Mouse (Mus musculus): ENCODE measurements at regions not wholly inside any gene's neighbourhood (a gene's known extent, or its start where the extent isn't known, plus 50 kb on each side); places are given as distances from the start of the nearest gene placed in this dataset.

- H3K4me3 ChIP-seq (ENCODE audit: low read depth, low read length): no peak overlapping the region
- H3K36me3 ChIP-seq (replicated peaks; ENCODE audit: control insufficient read depth, insufficient read depth, low read depth, low read length): no peaks in the 10 kb centered on the region
- H3K27ac ChIP-seq (replicated peaks; ENCODE audit: low read depth, low read length): no peak overlapping the region
- H3K4me1 ChIP-seq (ENCODE audit: control insufficient read depth, insufficient read depth, low read length): no peaks in the 10 kb centered on the region
- H3K4me2 ChIP-seq (ENCODE audit: low read depth, low read length): no peak overlapping the region
- no peak overlapping the region for H3K9ac ChIP-seq (replicated peaks; ENCODE audit: low read length)
- H3K9me3 ChIP-seq (replicated peaks; ENCODE audit: control insufficient read depth, low read length): no peaks in the 10 kb centered on the region
- H3K27me3 ChIP-seq (ENCODE audit: control insufficient read depth, insufficient read depth, low read length): no peaks in the 10 kb centered on the region
- no peak for DNase-seq (ENCODE audit: low spot score)
- no peak for ATAC-seq (replicated peaks; ENCODE audit: insufficient number of reproducible peaks, low FRiP score, low TSS enrichment, low read depth)
Observed at GRCm38 (mm10) chr13:5545521-5545920, 315.8 kb upstream of the Klf6 start.

- no peak overlapping the region for H3K9ac ChIP-seq (replicated peaks; ENCODE audit: low read length)
- no peaks in the 10 kb centered on the region for H3K36me3 ChIP-seq (replicated peaks; ENCODE audit: control insufficient read depth, insufficient read depth, low read depth, low read length)
- no peaks in the 10 kb centered on the region for H3K4me1 ChIP-seq (ENCODE audit: control insufficient read depth, insufficient read depth, low read length)
- H3K27ac ChIP-seq (replicated peaks; ENCODE audit: low read depth, low read length): no peak overlapping the region
- no peak for ATAC-seq (replicated peaks; ENCODE audit: insufficient number of reproducible peaks, low FRiP score, low TSS enrichment, low read depth)
- DNase-seq (ENCODE audit: low spot score): no peak
- H3K9me3 ChIP-seq (replicated peaks; ENCODE audit: control insufficient read depth, low read length): no peaks in the 10 kb centered on the region
- H3K27me3 ChIP-seq (ENCODE audit: control insufficient read depth, insufficient read depth, low read length): no peaks in the 10 kb centered on the region
- no peak overlapping the region for H3K4me3 ChIP-seq (ENCODE audit: low read depth, low read length)
- H3K4me2 ChIP-seq (ENCODE audit: low read depth, low read length): no peak overlapping the region
- WGBS: 92% methylated on average over 2 of the region's 2 CpGs
Observed at GRCm38 (mm10) chr13:5546011-5546410, 315.3 kb upstream of the Klf6 start.

- Histone ChIP-seq H3K9me3 (replicated peaks; ENCODE audit: control insufficient read depth, low read length) (no peaks in the 10 kb centered on the region), H3K4me1 (ENCODE audit: control insufficient read depth, insufficient read depth, low read length) (no peaks in the 10 kb centered on the region), H3K4me2 (ENCODE audit: low read depth, low read length) (no peak overlapping the region), H3K36me3 (replicated peaks; ENCODE audit: control insufficient read depth, insufficient read depth, low read depth, low read length) (no peaks in the 10 kb centered on the region), H3K9ac (replicated peaks; ENCODE audit: low read length) (no peak overlapping the region), H3K4me3 (ENCODE audit: low read depth, low read length) (no peak overlapping the region), H3K27ac (replicated peaks; ENCODE audit: low read depth, low read length) (no peak overlapping the region), H3K27me3 (ENCODE audit: control insufficient read depth, insufficient read depth, low read length) (no peaks in the 10 kb centered on the region)
- ATAC-seq (replicated peaks; ENCODE audit: insufficient number of reproducible peaks, low FRiP score, low TSS enrichment, low read depth) (no peak), DNase-seq (ENCODE audit: low spot score) (no peak)
- whole genome bisulfite sequencing: 90% methylated on average over 1 of the region's 1 CpGs
Observed at GRCm38 (mm10) chr13:5546937-5547336, 314.3 kb upstream of the Klf6 start.

GRCm38 (mm10) chr13:5548768-5549167, 312.5 kb upstream of the Klf6 start:
- Histone ChIP-seq H3K4me2 (ENCODE audit: low read depth, low read length) (no peak overlapping the region), H3K4me3 (ENCODE audit: low read depth, low read length) (no peak overlapping the region), H3K9ac (replicated peaks; ENCODE audit: low read length) (no peak overlapping the region), H3K4me1 (ENCODE audit: control insufficient read depth, insufficient read depth, low read length) (no peaks in the 10 kb centered on the region), H3K27ac (replicated peaks; ENCODE audit: low read depth, low read length) (no peak overlapping the region), H3K27me3 (ENCODE audit: control insufficient read depth, insufficient read depth, low read length) (no peaks in the 10 kb centered on the region), H3K36me3 (replicated peaks; ENCODE audit: control insufficient read depth, insufficient read depth, low read depth, low read length) (no peaks in the 10 kb centered on the region), H3K9me3 (replicated peaks; ENCODE audit: control insufficient read depth, low read length) (no peaks in the 10 kb centered on the region)
- DNase-seq (ENCODE audit: low spot score) (no peak), ATAC-seq (replicated peaks; ENCODE audit: insufficient number of reproducible peaks, low FRiP score, low TSS enrichment, low read depth) (no peak)
- 94% methylated on average over 1 of the region's 1 CpGs for WGBS

GRCm38 (mm10) chr13:5549175-5549574, 312.1 kb upstream of the Klf6 start:
- no peak overlapping the region for H3K4me3 ChIP-seq (ENCODE audit: low read depth, low read length)
- H3K9me3 ChIP-seq (replicated peaks; ENCODE audit: control insufficient read depth, low read length): no peaks in the 10 kb centered on the region
- no peak overlapping the region for H3K27ac ChIP-seq (replicated peaks; ENCODE audit: low read depth, low read length)
- WGBS: 88% methylated on average over 4 of the region's 4 CpGs
- DNase-seq (ENCODE audit: low spot score): no peak
- no peak overlapping the region for H3K4me2 ChIP-seq (ENCODE audit: low read depth, low read length)
- ATAC-seq (replicated peaks; ENCODE audit: insufficient number of reproducible peaks, low FRiP score, low TSS enrichment, low read depth): no peak
- H3K27me3 ChIP-seq (ENCODE audit: control insufficient read depth, insufficient read depth, low read length): no peaks in the 10 kb centered on the region
- no peaks in the 10 kb centered on the region for H3K4me1 ChIP-seq (ENCODE audit: control insufficient read depth, insufficient read depth, low read length)
- H3K36me3 ChIP-seq (replicated peaks; ENCODE audit: control insufficient read depth, insufficient read depth, low read depth, low read length): no peaks in the 10 kb centered on the region
- H3K9ac ChIP-seq (replicated peaks; ENCODE audit: low read length): no peak overlapping the region

- no peak overlapping the region for H3K9ac ChIP-seq (replicated peaks; ENCODE audit: low read length)
- H3K4me1 ChIP-seq (ENCODE audit: control insufficient read depth, insufficient read depth, low read length): no peaks in the 10 kb centered on the region
- H3K4me2 ChIP-seq (ENCODE audit: low read depth, low read length): no peak overlapping the region
- WGBS: 93% methylated on average over 7 of the region's 7 CpGs
- no peaks in the 10 kb centered on the region for H3K36me3 ChIP-seq (replicated peaks; ENCODE audit: control insufficient read depth, insufficient read depth, low read depth, low read length)
- DNase-seq (ENCODE audit: low spot score): no peak
- ATAC-seq (replicated peaks; ENCODE audit: insufficient number of reproducible peaks, low FRiP score, low TSS enrichment, low read depth): no peak
- no peak overlapping the region for H3K4me3 ChIP-seq (ENCODE audit: low read depth, low read length)
- no peak overlapping the region for H3K27ac ChIP-seq (replicated peaks; ENCODE audit: low read depth, low read length)
- no peaks in the 10 kb centered on the region for H3K27me3 ChIP-seq (ENCODE audit: control insufficient read depth, insufficient read depth, low read length)
- no peaks in the 10 kb centered on the region for H3K9me3 ChIP-seq (replicated peaks; ENCODE audit: control insufficient read depth, low read length)
Observed at GRCm38 (mm10) chr13:5549747-5550146, 311.5 kb upstream of the Klf6 start.

- 97% methylated on average over 3 of the region's 3 CpGs for WGBS
- no peak overlapping the region for H3K9ac ChIP-seq (replicated peaks; ENCODE audit: low read length)
- no peak overlapping the region for H3K4me3 ChIP-seq (ENCODE audit: low read depth, low read length)
- no peaks in the 10 kb centered on the region for H3K4me1 ChIP-seq (ENCODE audit: control insufficient read depth, insufficient read depth, low read length)
- no peak overlapping the region for H3K4me2 ChIP-seq (ENCODE audit: low read depth, low read length)
- H3K36me3 ChIP-seq (replicated peaks; ENCODE audit: control insufficient read depth, insufficient read depth, low read depth, low read length): no peaks in the 10 kb centered on the region
- no peaks in the 10 kb centered on the region for H3K9me3 ChIP-seq (replicated peaks; ENCODE audit: control insufficient read depth, low read length)
- ATAC-seq (replicated peaks; ENCODE audit: insufficient number of reproducible peaks, low FRiP score, low TSS enrichment, low read depth) (no peak), DNase-seq (ENCODE audit: low spot score) (no peak)
- no peak overlapping the region for H3K27ac ChIP-seq (replicated peaks; ENCODE audit: low read depth, low read length)
- no peaks in the 10 kb centered on the region for H3K27me3 ChIP-seq (ENCODE audit: control insufficient read depth, insufficient read depth, low read length)
Observed at GRCm38 (mm10) chr13:5550354-5550753, 310.9 kb upstream of the Klf6 start.

GRCm38 (mm10) chr13:5551131-5551530, 310.2 kb upstream of the Klf6 start:
- Histone ChIP-seq H3K36me3 (replicated peaks; ENCODE audit: control insufficient read depth, insufficient read depth, low read depth, low read length) (no peaks in the 10 kb centered on the region), H3K4me1 (ENCODE audit: control insufficient read depth, insufficient read depth, low read length) (no peaks in the 10 kb centered on the region), H3K4me2 (ENCODE audit: low read depth, low read length) (no peak overlapping the region), H3K27ac (replicated peaks; ENCODE audit: low read depth, low read length) (no peak overlapping the region), H3K9ac (replicated peaks; ENCODE audit: low read length) (no peak overlapping the region), H3K27me3 (ENCODE audit: control insufficient read depth, insufficient read depth, low read length) (no peaks in the 10 kb centered on the region), H3K4me3 (ENCODE audit: low read depth, low read length) (no peak overlapping the region), H3K9me3 (replicated peaks; ENCODE audit: control insufficient read depth, low read length) (no peaks in the 10 kb centered on the region)
- ATAC-seq (replicated peaks; ENCODE audit: insufficient number of reproducible peaks, low FRiP score, low TSS enrichment, low read depth) (no peak), DNase-seq (ENCODE audit: low spot score) (no peak)
- 79% methylated on average over 4 of the region's 4 CpGs for WGBS

- ATAC-seq (replicated peaks; ENCODE audit: insufficient number of reproducible peaks, low FRiP score, low TSS enrichment, low read depth) (no peak), DNase-seq (ENCODE audit: low spot score) (no peak)
- Histone ChIP-seq H3K36me3 (replicated peaks; ENCODE audit: control insufficient read depth, insufficient read depth, low read depth, low read length) (no peaks in the 10 kb centered on the region), H3K4me3 (ENCODE audit: low read depth, low read length) (no peak overlapping the region), H3K27ac (replicated peaks; ENCODE audit: low read depth, low read length) (no peak overlapping the region), H3K9me3 (replicated peaks; ENCODE audit: control insufficient read depth, low read length) (no peaks in the 10 kb centered on the region), H3K4me2 (ENCODE audit: low read depth, low read length) (no peak overlapping the region), H3K27me3 (ENCODE audit: control insufficient read depth, insufficient read depth, low read length) (no peaks in the 10 kb centered on the region), H3K4me1 (ENCODE audit: control insufficient read depth, insufficient read depth, low read length) (no peaks in the 10 kb centered on the region), H3K9ac (replicated peaks; ENCODE audit: low read length) (no peak overlapping the region)
Observed at GRCm38 (mm10) chr13:5553461-5553860, 307.8 kb upstream of the Klf6 start.

Measured in embryonic facial prominence, embryonic 11.5 days (tissue).